Mouse (Mus musculus) liver, adult 2 months (tissue): ENCODE results near the gene Sumf1.

Experiments used
- CTCF ChIP-seq: fragments of 200-500 bp; IDR thresholded peaks from 2 replicates; pipeline ENCODE4 v1.5.1; 2011; ENCODE audit warnings: low read depth, low read length, control low read depth
- POLR2A ChIP-seq: fragments of 200-500 bp; IDR thresholded peaks from 2 replicates; pipeline ENCODE4 v1.6.1; 2011; ENCODE audit warnings: low read length, control low read depth; ENCODE audit not compliant: insufficient read depth; ENCODE audit errors: extremely low read depth

DNA sequence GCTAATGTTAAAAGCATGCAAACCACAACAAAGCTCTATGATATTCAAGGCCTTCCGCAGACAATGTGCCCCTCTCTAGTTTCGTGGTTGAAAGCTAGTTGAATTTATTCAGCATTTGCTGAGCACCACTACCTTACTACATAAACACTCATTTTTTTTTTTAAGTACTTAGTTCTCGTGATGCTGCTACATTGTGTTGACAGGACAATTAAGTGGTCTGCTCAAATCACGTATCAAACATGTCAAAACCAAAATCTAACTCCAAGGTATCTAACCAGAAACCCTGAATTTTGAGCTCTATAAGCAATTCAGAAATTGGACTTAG, 265 bp upstream of the Sumf1 start:
- no peak for TF ChIP-seq CTCF
- TF ChIP-seq POLR2A, result no peak
